Comparison of ENCODE assay signal across 25 mouse cellular contexts in the genomic region with DNA sequence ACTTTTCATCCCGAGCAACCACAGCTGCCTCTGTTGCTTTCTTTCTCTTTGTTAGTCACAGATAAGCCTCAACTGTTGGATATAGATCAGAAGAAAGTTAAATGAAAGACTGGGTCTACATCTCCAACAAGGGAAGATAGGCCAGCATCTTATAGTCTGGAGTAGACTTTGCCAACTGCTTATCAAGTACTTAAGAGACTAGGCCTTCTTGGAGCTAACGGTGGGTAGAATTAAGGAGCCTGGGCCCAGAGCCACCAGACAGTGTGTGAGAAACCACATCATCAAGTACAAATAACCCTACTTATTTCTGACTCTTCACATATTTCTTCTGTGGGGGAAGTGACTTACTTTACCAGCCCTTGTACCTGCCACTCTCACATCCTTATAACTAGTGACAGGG. TPM values are rescaled to one million over a fixed set of nuclear protein-coding genes. Genes with fewer than 3 reads are reported as not detected.
A peak's percentile ranks its signal among the peaks of the same experiment; 100 is the strongest.
DNase-seq lines count a peak whose midpoint lies in the region; ATAC-seq and TF ChIP-seq lines count a peak whose summit lies in the region.
"Had no signal": no experiment of that assay in that cellular context is flagged by ENCODE, and none has a peak within 500 bp of the region (broad histone marks: within the 10 kb centered on the region; RNA-seq: fewer than 3 reads in every experiment).

No protein-coding gene starts in this region.

- no peak overlapping the region for H3K4me2 ChIP-seq in heart, embryonic 13.5 days
- no peak overlapping the region for H3K4me2 ChIP-seq in liver, embryonic 15.5 days
- H3K4me2 ChIP-seq: limb, embryonic 13.5 days; lung, embryonic 15.5 days; midbrain, embryonic 12.5 days; neural tube, embryonic 12.5 days had no signal

- H3K9ac ChIP-seq in heart, embryonic 13.5 days, result no peak overlapping the region
- peak overlapping the region; percentile 44 for H3K9ac ChIP-seq in MEL (ENCODE audit: control insufficient read depth, low read depth, low read length, poor library complexity, severe bottlenecking)
- H3K9ac ChIP-seq in liver, embryonic 15.5 days, result no peak overlapping the region
- H3K9ac ChIP-seq: limb, embryonic 13.5 days; lung, embryonic 15.5 days; midbrain, embryonic 12.5 days; neural tube, embryonic 12.5 days had no signal

- H3K27ac ChIP-seq in heart, embryonic 13.5 days (replicated peaks), result peak overlapping the region; percentile 37
- peak overlapping the region; percentile 69 for H3K27ac ChIP-seq in MEL (ENCODE audit: control insufficient read depth, low read depth, low read length)
- no peak overlapping the region for H3K27ac ChIP-seq in liver, embryonic 15.5 days (replicated peaks)
- H3K27ac ChIP-seq: hindbrain, embryonic 10.5 days; kidney, postnatal 0 days; limb, embryonic 13.5 days; lung, embryonic 15.5 days; macrophage; midbrain, embryonic 12.5 days; neural tube, embryonic 12.5 days had no signal

- peaks cover 41% of the 10 kb centered on the region for H3K4me1 ChIP-seq in heart, embryonic 13.5 days
- H3K4me1 ChIP-seq in MEL (ENCODE audit: control insufficient read depth in 1 of 2, insufficient read depth in 2 of 2, low read length in 2 of 2), result peaks cover 21 to 27% of the 10 kb centered on the region in 2 experiments
- no peaks in the 10 kb centered on the region for H3K4me1 ChIP-seq in liver, embryonic 15.5 days (replicated peaks)
- H3K4me1 ChIP-seq: lung, embryonic 15.5 days; neural tube, embryonic 12.5 days had no signal

- H3K79me2 ChIP-seq in MEL (ENCODE audit: control insufficient read depth, insufficient read depth, low read length, poor library complexity), result no peaks in the 10 kb centered on the region

- intact Hi-C loops in heart, postnatal 14 days (cut with DNase I), result no loop called here

- no peak for TF ChIP-seq CTCF in MEL (IDR thresholded peaks at IDR 0.05 in 2 of 3, conservative IDR thresholded peaks at IDR 0.05 in 1 of 3; ENCODE audit: control insufficient read depth in 1 of 3, insufficient read depth in 1 of 3, low read depth in 2 of 3, low read length in 3 of 3, poor library complexity in 1 of 3, severe bottlenecking in 1 of 3)

- peaks cover 66% of the 10 kb centered on the region for H3K36me3 ChIP-seq in heart, embryonic 13.5 days
- peaks cover 0 to 28% of the 10 kb centered on the region in 2 experiments; a peak in 2 of 4 replicates for H3K36me3 ChIP-seq in MEL (ENCODE audit: control insufficient read depth in 1 of 2, insufficient read depth in 2 of 2, low read length in 2 of 2)
- H3K36me3 ChIP-seq in liver, embryonic 15.5 days (replicated peaks), result no peaks in the 10 kb centered on the region
- H3K36me3 ChIP-seq: hindbrain, embryonic 10.5 days; limb, embryonic 13.5 days; lung, embryonic 15.5 days; midbrain, embryonic 12.5 days; neural tube, embryonic 12.5 days had no signal

- no peaks in the 10 kb centered on the region for H3K27me3 ChIP-seq in heart, embryonic 13.5 days (replicated peaks)
- H3K27me3 ChIP-seq in MEL (ENCODE audit: control insufficient read depth in 1 of 2, insufficient read depth in 2 of 2, low read length in 2 of 2), result no peaks in the 10 kb centered on the region
- no peaks in the 10 kb centered on the region for H3K27me3 ChIP-seq in liver, embryonic 15.5 days
- H3K27me3 ChIP-seq: limb, embryonic 13.5 days; lung, embryonic 15.5 days; midbrain, embryonic 12.5 days; neural tube, embryonic 12.5 days; Patski had no signal

- no peak for TF ChIP-seq POLR2A in MEL (IDR thresholded peaks at IDR 0.05; ENCODE audit: control insufficient read depth in 1 of 2, insufficient read depth in 1 of 2, low read depth in 1 of 2, low read length in 2 of 2, poor library complexity in 1 of 2)

- no peaks in the 10 kb centered on the region for H3K9me3 ChIP-seq in heart, embryonic 13.5 days
- no peaks in the 10 kb centered on the region for H3K9me3 ChIP-seq in MEL (replicated peaks; ENCODE audit: insufficient read depth, low read length)
- H3K9me3 ChIP-seq in liver, embryonic 15.5 days (replicated peaks), result no peaks in the 10 kb centered on the region
- H3K9me3 ChIP-seq: hindbrain, embryonic 10.5 days; limb, embryonic 13.5 days; lung, embryonic 15.5 days; midbrain, embryonic 12.5 days; neural tube, embryonic 12.5 days had no signal

- TF ChIP-seq RAD21 in MEL (IDR thresholded peaks at IDR 0.05; ENCODE audit: low read depth, low read length), result no peak

- 29% methylated on average over 2 of the region's 2 CpGs for WGBS in heart, embryonic 13.5 days
- 24% methylated on average over 2 of the region's 2 CpGs for WGBS in liver, embryonic 15.5 days (ENCODE audit: insufficient replicate concordance)

- no peak for DNase-seq in heart, postnatal 14 days
- peak; percentile 29 for DNase-seq in A20 (ENCODE audit: low read depth, low spot score)
- peak; percentile 67 for DNase-seq in MEL (ENCODE audit: low read depth, low spot score)
- no peak for DNase-seq in T-cell, adult 2 months (ENCODE audit: low spot score)
- DNase-seq in cerebellum, adult 9-11 months, result no peak
- DNase-seq: adrenal gland, postnatal 25 days; cerebellum, adult 18-20 months; cerebellum, postnatal 36 days; gastrocnemius, postnatal 14 days; kidney, adult 11 months; right cerebral cortex, postnatal 4 days; thymus, adult 2 months had no signal

- TF ChIP-seq EP300 in MEL (IDR thresholded peaks at IDR 0.05; ENCODE audit: low read depth in 1 of 2, low read length in 2 of 2), result peak in 1 of 2 experiments; percentile 60; a peak in 1 of 4 replicates

- no peak overlapping the region for H3K4me3 ChIP-seq in heart, embryonic 13.5 days
- H3K4me3 ChIP-seq in MEL (ENCODE audit: control insufficient read depth in 1 of 2, insufficient read depth in 1 of 2, low read depth in 2 of 2, low read length in 2 of 2), result peak overlapping the region; percentile 21 to 50; a peak in 3 of 4 replicates
- no peak overlapping the region for H3K4me3 ChIP-seq in liver, embryonic 15.5 days (replicated peaks)
- H3K4me3 ChIP-seq: erythroblast, embryonic 14.5 days; hindbrain, embryonic 10.5 days; limb, embryonic 13.5 days; lung, embryonic 15.5 days; midbrain, embryonic 12.5 days; neural tube, embryonic 12.5 days had no signal

- ATAC-seq in heart, embryonic 13.5 days (ENCODE audit: extremely low read depth, insufficient number of reproducible peaks, low FRiP score, low TSS enrichment), result no peak
- ATAC-seq in liver, embryonic 15.5 days (ENCODE audit: insufficient read depth), result peak; percentile 15; the same call in 1 of the 2 replicates
- ATAC-seq: activated CD4-positive, CD25-positive, alpha-beta regulatory T cell, adult 4 months; forebrain, embryonic 14.5 days; Patski had no signal

TF ChIP-seq in MEL, 35 proteins besides CTCF, POLR2A, EP300 and RAD21:
- TF ChIP-seq MYC (IDR thresholded peaks at IDR 0.05; ENCODE audit: low read depth, low read length) (no peak), TAL1 (IDR thresholded peaks at IDR 0.05; ENCODE audit: low read length) (no peak), UBTF (IDR thresholded peaks at IDR 0.05; ENCODE audit: borderline replicate concordance, insufficient read depth, low read depth, low read length) (no peak), GATA1 (IDR thresholded peaks at IDR 0.05; ENCODE audit: low read depth, low read length) (no peak; the same call in 1 of the 2 replicates), POLR2AphosphoS2 (IDR thresholded peaks at IDR 0.05; ENCODE audit: low read length) (no peak), JUND (IDR thresholded peaks at IDR 0.05; ENCODE audit: low read depth, low read length) (no peak), TBP (IDR thresholded peaks at IDR 0.05; ENCODE audit: low read depth, low read length) (no peak), ZC3H11A (IDR thresholded peaks at IDR 0.05; ENCODE audit: low read depth, low read length) (no peak), NRF1 (IDR thresholded peaks at IDR 0.05; ENCODE audit: insufficient read depth, low read depth, low read length, poor library complexity, severe bottlenecking) (no peak), MAFK (IDR thresholded peaks at IDR 0.05; ENCODE audit: borderline replicate concordance, low read depth, low read length) (no peak), ZKSCAN1 (IDR thresholded peaks at IDR 0.05; ENCODE audit: low read depth, low read length) (no peak), USF1 (IDR thresholded peaks at IDR 0.05; ENCODE audit: low read depth, low read length) (no peak), HCFC1 (IDR thresholded peaks at IDR 0.05; ENCODE audit: low read depth, low read length) (no peak), MEF2A (IDR thresholded peaks at IDR 0.05; ENCODE audit: extremely low read depth, insufficient replicate concordance, low read depth, low read length, poor library complexity, severe bottlenecking) (no peak)
TF ChIP-seq in MEL: peak in this region for 0.

RNA-seq across cellular contexts. Expression of a gene that starts 37.4 kb away (rescaled TPM):
- 108 and 111 TPM in 2 replicates for polyA plus RNA-seq in heart, embryonic 13.5 days (2015; fragmentation: Nextera tagmentation; extraction: Ambion mirVana)
- total RNA-seq in heart, postnatal 14 days (2021), result 100 to 1,000 TPM; 111 TPM
- total RNA-seq in MEL (2012; rRNA removed), result 0.54 and 0.72 TPM in 2 replicates
- 1 to 10 TPM in 1 of 2 experiments, not detected in 1; 2.2 TPM for polyA plus RNA-seq in MEL (2012; ENCODE audit: insufficient read depth in 1 of 2, insufficient read length in 2 of 2, low read depth in 1 of 2, low replicate concordance in 2 of 2, missing spikeins in 1 of 2)
- 10.5 and 11.7 TPM in 2 replicates for polyA plus RNA-seq in liver, embryonic 15.5 days (2015; fragmentation: Nextera tagmentation; extraction: Ambion mirVana)
- polyA plus RNA-seq: erythroblast, embryonic 14.5 days had no signal

RNA-seq across cellular contexts. Expression of a gene that starts 52.3 kb away (rescaled TPM):
- polyA plus RNA-seq in heart, embryonic 13.5 days (2015; fragmentation: Nextera tagmentation; extraction: Ambion mirVana), result 39.2 and 42.8 TPM in 2 replicates
- 10 to 100 TPM; 27.1 to 27.8 TPM for total RNA-seq in heart, postnatal 14 days (2021)
- total RNA-seq in MEL (2012; rRNA removed), result 46.9 and 48.2 TPM in 2 replicates
- 10 to 100 TPM in 1 of 2 experiments, not detected in 1; 49.2 TPM for polyA plus RNA-seq in MEL (2012; ENCODE audit: insufficient read depth in 1 of 2, insufficient read length in 2 of 2, low read depth in 1 of 2, low replicate concordance in 2 of 2, missing spikeins in 1 of 2)
- 23.3 and 24.4 TPM in 2 replicates for polyA plus RNA-seq in liver, embryonic 15.5 days (2015; fragmentation: Nextera tagmentation; extraction: Ambion mirVana)

Comparison
In these comparisons a context has a peak if more than half of its experiments do, and no peak if none do; other contexts are left out.
1. H3K4me3 ChIP-seq: peak in MEL (2 of 2); none in heart, embryonic 13.5 days (single experiment) and liver, embryonic 15.5 days (single experiment).
2. DNase-seq: peak in A20 (single experiment) and MEL (single experiment); none in heart, postnatal 14 days (0 of 2), T-cell, adult 2 months (single experiment) and cerebellum, adult 9-11 months (single experiment).